Mouse (Mus musculus) cortical plate, adult 2 months (tissue): ENCODE results near the gene Ccnq. TPM values are rescaled to one million over a fixed set of nuclear protein-coding genes. Genes with fewer than 3 reads are reported as not detected.
A peak's percentile ranks its signal among the peaks of the same experiment; 100 is the strongest.

Source experiments
- H3K27ac ChIP-seq: fragments of 200-500 bp; 2 replicates; pipeline ENCODE4 v1.5.1; 2012; ENCODE audit warnings: low read length, control low read depth, inconsistent platforms; ENCODE audit not compliant: insufficient read depth
- H3K4me1 ChIP-seq: fragments of 200-500 bp; 2 replicates; pipeline ENCODE4 v1.6.1; 2011; ENCODE audit warnings: low read length; ENCODE audit not compliant: control insufficient read depth, insufficient read depth
- H3K4me3 ChIP-seq: fragments of 200-500 bp; 2 replicates; pipeline ENCODE4 v1.5.1; 2011; ENCODE audit warnings: mild to moderate bottlenecking, low read length, control low read depth; ENCODE audit not compliant: insufficient read depth
- CTCF ChIP-seq: fragments of 200-500 bp; IDR thresholded peaks from 2 replicates; pipeline ENCODE4 v1.5.1; 2011; ENCODE audit warnings: mild to moderate bottlenecking, control low read depth, low read length; ENCODE audit not compliant: insufficient read depth; ENCODE audit errors: extremely low read depth
- POLR2A ChIP-seq: fragments of 200-500 bp; IDR thresholded peaks from 2 replicates; pipeline ENCODE4 v1.6.1; 2011; ENCODE audit warnings: mild to moderate bottlenecking, low read length, control low read depth; ENCODE audit not compliant: insufficient read depth; ENCODE audit errors: extremely low read depth
- polyA plus RNA-seq: library from polyadenylated mRNA; depleted of rRNA; stranded (reverse); fragments of >200 nt; gene quantifications from 2 replicates; pipeline ENCODE4 v1.2.3, GENCODE M21; 2012

The Ccnq gene
- polyA plus RNA-seq, 1 experiment = 27.6 TPM

- Histone ChIP-seq H3K27ac (no peak overlapping the region), H3K4me1 (peaks cover 2% of the 10 kb centered on the region; the same call in 1 of the 2 replicates), H3K4me3 (no peak overlapping the region)
- no peak for TF ChIP-seq POLR2A
- TF ChIP-seq CTCF = no peak
These were observed 31.3 kb upstream of the Ccnq start for GRCm38 (mm10) chr11:78782791-78783347.

- TF ChIP-seq POLR2A = no peak
- no peak for TF ChIP-seq CTCF
- no peak overlapping the region for H3K27ac ChIP-seq
- no peak overlapping the region for H3K4me3 ChIP-seq
- H3K4me1 ChIP-seq = peaks cover 2% of the 10 kb centered on the region; the same call in 1 of the 2 replicates
These were observed 30.8 kb upstream of the Ccnq start for GRCm38 (mm10) chr11:78782326-78782725.

- TF ChIP-seq POLR2A = no peak
- TF ChIP-seq CTCF = no peak
- no peak overlapping the region for H3K27ac ChIP-seq
- no peaks in the 10 kb centered on the region for H3K4me1 ChIP-seq
- no peak overlapping the region for H3K4me3 ChIP-seq
These were observed 29.0 kb upstream of the Ccnq start for GRCm38 (mm10) chr11:78780571-78780970.

- Histone ChIP-seq H3K4me1 (no peaks in the 10 kb centered on the region), H3K4me3 (no peak overlapping the region), H3K27ac (no peak overlapping the region)
- TF ChIP-seq POLR2A (no peak), CTCF (no peak)
These were observed 28.5 kb upstream of the Ccnq start for GRCm38 (mm10) chr11:78780002-78780401.

- no peak overlapping the region for H3K4me3 ChIP-seq
- H3K4me1 ChIP-seq = no peaks in the 10 kb centered on the region
- no peak overlapping the region for H3K27ac ChIP-seq
- no peak for TF ChIP-seq POLR2A
- TF ChIP-seq CTCF = no peak
These were observed 26.5 kb upstream of the Ccnq start for GRCm38 (mm10) chr11:78777851-78778680.

GRCm38 (mm10) chr11:78771751-78772283 lies 20.3 kb upstream of the Ccnq start:
- 0 out of 2 replicates have a peak overlapping the region, but pooled peaks have one; percentile 17 for H3K27ac ChIP-seq
- TF ChIP-seq CTCF (no peak), POLR2A (0 out of 2 replicates have a peak, but pooled peaks have one; percentile 7)
- H3K4me3 ChIP-seq = no peak overlapping the region

GRCm38 (mm10) chr11:78770436-78770835 lies 18.9 kb upstream of the Ccnq start:
- H3K4me1 ChIP-seq = peaks cover 3% of the 10 kb centered on the region
- H3K27ac ChIP-seq = no peak overlapping the region
- H3K4me3 ChIP-seq = no peak overlapping the region
- TF ChIP-seq POLR2A (no peak), CTCF (no peak)

More at GRCm38 (mm10) chr11:78771751-78772283, 20.3 kb upstream of the Ccnq start:
- H3K4me1 ChIP-seq = peaks cover 3% of the 10 kb centered on the region

- no peak overlapping the region for H3K27ac ChIP-seq
- no peak overlapping the region for H3K4me3 ChIP-seq
- TF ChIP-seq CTCF (no peak), POLR2A (no peak)
- H3K4me1 ChIP-seq = peaks cover 5% of the 10 kb centered on the region
These were observed 17.2 kb upstream of the Ccnq start for GRCm38 (mm10) chr11:78768778-78769177.

GRCm38 (mm10) chr11:78766069-78766830 lies 14.7 kb upstream of the Ccnq start:
- TF ChIP-seq POLR2A = no peak
- no peak for TF ChIP-seq CTCF
- Histone ChIP-seq H3K4me1 (peaks cover 2% of the 10 kb centered on the region), H3K4me3 (no peak overlapping the region), H3K27ac (no peak overlapping the region)
